Mouse (Mus musculus) fat pad, adult 2 months (tissue): ENCODE results near the gene Aco2.

ENCODE experiments used
- DNase-seq: peaks from one replicate; pipeline ENCODE4 v3.0.0-alpha.2; 2011; ENCODE audit warnings: low read depth, low spot score; ENCODE audit errors: extremely low read depth

Gene Aco2

DNA sequence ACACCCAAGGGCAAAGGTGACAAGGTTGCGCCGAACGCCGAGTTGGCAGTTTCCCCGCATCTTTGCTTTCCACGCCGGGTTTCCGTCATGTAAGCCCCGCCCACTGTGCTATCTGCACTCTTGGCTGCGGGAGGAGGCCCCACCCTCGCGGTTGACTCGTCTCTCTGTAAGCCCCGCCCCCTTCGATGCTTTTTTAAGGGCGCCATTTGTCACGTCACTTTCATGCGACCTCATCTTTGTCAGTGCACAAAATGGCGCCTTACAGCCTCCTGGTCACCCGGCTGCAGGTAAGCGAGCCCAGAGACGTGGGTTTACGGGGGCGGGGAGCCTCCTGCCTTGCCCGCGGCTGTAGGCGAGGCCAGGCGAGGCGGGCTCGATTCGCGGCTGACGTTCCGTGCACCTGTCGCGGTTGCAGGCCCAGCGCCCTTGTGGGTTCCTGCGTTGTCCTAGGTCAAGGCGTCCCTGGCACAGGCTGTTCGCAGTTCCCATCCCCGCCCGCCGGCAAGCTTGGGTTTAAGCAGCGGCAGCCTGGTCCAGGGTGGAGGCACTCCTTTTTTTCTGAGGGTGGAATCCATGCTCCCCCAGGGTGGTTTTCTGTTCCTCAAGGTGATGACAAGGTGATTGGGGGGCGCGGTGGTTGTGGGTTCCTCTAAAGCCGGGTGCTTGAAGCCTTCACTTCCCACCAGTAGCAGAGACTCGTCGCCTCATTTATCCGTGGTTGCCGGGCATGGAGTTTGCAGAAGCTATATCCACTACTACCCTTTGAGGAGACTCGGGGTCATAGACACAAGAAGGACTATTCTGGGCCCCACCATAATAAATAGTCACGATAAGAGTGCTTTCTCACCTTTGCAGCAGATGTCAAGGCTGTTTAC lies at the start of gene Aco2:
TSS of gene Aco2 (plus strand) at position 48 of the 875 bp plus-strand sequence.
- peak; percentile 84 for DNase-seq

DNA sequence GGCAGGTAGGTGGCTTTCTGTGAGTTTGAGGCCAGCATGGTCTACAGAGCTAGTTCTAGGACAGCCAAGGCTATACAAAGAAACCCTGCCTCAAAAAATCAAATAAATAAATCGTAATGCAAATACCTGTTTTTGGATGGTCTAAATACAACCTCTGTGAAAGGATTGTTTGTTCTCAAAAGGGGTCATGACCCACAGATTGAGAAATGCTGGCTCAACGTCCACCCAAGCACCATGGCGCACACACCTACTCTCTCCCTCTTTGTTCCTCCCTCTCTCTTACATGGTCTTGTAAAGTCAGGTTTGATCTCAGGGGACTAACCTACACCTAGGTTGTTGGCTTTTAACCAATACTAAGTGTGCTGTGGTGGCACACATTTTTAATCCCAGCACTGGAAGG lies 49.5 kb upstream of the Aco2 start:
- DNase-seq = no peak

DNA sequence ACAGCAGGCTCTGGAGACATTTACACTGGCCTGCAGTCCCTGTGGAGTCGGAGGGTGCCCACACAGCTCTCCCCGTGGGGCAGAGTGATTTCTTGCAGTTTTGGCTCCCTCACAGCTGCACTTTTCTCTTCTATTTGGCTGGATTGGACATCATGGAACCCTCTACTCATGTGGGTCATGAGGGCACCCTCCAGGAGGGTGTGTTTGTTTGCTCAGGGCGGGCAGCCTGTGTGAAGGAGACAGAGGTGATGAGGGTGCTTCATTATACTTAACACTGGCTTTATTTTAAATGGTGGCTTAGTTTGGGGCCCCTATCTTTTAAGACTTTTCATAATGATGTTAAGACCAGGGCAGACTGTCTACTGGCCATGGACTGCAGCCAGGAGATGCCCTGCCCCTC lies 47.3 kb upstream of the Aco2 start:
- DNase-seq = no peak

DNA sequence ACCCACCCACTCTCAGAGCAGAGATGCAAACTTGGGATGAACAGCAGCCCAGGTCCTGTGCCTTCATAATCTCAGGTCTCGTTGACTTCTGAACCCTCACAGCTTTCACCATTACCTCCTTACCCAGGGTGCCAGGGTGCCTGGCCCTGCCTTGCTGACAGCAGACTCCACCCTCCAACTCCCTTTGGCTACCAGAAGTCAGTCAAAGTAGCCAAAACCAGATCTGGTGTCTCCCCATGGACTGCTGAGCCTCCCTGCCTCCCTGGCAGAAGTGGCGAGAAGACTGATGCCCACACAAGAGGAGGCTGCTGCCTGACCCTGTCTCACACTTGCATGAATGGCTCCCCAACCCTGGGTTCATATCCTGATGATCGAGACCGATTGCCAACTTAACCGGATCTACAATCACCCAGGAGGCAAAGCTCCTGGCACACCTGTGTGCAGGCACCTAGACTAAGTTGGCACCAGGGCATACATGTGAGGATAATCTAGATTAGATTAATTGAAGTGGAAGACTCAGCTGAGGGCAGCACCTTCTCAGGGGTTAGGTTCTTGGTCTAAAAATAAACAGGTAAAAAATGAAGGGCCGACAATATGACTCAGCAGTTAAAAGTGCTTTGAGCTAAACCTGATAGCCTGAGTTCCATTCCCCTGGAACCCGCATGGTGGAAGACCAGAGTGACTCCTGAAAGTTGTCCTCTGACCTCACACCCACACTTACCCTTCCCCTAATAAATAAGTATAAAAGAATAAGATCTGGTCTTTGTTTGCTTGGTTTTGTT lies 43.5 kb upstream of the Aco2 start:
- DNase-seq = no peak

DNA sequence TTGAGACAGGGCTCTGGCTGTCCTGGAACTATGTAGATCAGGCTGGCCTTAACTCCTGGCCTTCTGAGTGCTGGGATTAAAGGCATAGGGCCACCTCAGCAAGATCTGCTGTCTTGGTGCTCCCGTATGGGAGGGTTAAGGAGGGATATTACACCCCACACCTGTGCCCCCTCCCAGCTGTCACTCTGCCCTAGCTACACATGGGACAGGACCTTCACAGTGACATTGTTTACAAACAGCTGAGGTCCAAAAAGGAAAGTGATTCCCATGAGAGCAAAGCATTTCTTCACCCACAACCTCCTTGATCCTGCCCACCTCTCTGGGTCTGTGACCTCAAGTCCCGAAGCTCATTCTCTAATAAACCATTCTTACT lies 42.9 kb upstream of the Aco2 start:
- DNase-seq = no peak

DNA sequence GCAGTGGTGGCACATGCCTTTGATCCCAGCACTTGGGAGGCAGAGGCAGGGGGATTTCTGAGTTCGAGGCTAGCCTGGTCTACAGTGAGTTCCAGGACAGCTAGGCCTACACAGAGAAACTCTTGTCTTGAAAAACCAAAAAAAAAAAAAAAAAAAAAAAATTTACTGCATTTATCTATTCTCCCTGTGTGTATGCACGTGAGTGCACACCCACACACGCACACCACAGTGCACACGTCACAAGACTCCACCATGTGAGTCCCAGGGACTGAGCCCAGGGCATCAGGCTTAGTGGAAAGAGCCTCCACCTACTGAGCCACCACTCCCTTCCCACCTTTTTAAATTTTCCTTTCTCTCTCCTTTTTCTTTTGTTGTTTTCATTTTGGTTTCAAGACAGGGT lies 41.6 kb upstream of the Aco2 start:
- no peak for DNase-seq

DNA sequence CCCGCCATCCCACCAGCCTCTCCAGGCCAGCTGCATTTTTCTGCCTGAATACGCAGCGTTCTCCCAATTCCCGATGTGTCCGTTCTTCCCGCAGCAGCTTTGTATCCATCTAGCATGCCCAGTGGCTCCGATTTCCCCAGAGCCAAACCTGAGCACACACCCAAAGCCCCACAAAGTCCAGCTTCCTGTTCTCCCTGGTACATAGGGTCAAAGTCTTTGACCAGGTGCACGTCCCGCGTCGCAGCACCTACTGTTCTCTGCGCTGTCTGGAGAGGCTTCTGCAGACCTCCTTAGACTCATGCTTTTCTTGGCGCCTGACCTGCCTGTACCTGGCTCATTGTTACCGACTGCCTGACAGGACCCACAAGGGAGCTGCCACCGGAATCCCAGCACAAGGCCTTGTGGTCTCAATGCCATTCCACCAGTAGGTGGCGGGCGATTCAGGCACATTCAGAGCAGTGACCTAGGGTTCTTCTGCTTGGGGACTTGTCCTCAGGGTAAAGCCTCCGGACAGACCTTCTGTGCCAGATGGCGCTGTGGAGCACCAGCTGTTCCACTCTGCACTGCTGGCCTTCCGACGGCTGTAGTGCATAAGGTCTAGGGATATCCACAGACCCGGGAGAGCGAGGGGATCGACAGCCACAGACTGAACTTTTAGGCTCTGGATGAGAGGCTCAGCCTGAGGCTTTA lies 40.8 kb upstream of the Aco2 start:
- no peak for DNase-seq

DNA sequence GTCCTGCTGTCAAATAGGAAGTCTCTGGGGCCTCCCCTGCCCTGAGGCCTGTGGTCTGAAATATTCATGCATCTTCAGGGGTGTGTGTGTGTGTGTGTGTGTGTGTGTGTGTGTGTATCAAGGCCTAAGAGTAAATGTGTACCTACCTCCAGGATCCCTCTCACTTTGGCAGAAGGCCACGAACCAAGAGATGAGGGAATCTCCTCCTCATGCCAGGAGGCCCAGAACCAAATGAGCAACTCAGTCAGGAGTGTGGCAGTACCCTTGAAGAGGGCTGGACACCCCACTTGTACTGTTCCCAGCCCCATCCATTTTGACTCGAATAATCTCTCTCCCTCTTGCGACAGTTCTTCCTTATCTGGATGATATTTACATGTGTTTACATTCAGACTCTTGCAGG lies 39.9 kb upstream of the Aco2 start:
- no peak for DNase-seq

DNA sequence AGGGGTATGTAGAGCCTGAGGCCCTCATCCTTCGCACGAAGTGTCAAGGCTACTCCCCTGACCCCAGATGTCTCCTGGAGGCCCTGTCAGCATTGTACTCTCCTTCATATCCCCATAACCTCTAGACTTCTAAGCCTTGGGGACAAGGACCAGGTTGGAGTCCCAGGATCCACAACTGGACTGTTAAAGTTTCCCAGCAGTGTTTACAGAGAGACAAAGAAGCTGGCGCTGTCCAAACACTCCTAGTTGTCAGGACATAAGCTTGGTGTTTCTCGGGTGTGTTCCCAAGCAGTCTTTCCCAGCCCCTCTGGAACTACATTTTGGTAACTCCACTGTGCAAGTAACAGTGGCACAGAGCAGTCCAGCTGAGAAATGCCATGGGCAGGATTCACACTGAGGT lies 38.6 kb upstream of the Aco2 start:
- no peak for DNase-seq

DNA sequence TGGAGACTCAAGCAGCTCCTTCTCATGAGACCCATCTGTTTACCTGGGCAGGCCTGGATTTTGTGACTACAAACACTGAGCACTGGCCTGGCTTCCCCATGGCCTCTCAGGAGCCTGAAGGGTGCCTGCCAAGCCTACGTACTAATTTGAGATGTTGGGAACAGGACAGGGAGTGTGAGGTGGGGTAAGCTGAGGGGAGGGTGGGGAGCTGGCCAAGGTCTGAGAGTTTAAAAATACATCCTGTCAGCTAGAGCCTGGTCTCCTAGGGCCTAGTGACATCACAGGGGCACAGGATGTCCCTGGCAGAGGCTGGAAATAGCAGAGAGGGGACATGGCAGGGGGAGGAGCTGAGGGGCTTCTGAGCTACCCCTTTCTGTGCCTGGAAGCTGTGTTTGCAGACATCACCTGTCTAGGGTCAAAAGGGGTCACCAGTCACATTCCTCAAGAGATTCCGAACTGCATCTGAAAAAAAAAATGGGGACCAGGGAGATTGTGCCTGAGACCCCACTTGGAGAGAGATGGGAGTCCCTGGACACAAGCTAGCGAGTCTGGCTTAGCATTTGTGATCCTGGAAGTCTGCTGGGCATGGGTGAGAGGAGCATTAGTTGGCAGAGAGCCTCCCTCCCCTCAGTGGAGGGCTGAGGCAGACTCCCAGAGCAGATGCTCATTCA lies 37.8 kb upstream of the Aco2 start:
- no peak for DNase-seq

DNA sequence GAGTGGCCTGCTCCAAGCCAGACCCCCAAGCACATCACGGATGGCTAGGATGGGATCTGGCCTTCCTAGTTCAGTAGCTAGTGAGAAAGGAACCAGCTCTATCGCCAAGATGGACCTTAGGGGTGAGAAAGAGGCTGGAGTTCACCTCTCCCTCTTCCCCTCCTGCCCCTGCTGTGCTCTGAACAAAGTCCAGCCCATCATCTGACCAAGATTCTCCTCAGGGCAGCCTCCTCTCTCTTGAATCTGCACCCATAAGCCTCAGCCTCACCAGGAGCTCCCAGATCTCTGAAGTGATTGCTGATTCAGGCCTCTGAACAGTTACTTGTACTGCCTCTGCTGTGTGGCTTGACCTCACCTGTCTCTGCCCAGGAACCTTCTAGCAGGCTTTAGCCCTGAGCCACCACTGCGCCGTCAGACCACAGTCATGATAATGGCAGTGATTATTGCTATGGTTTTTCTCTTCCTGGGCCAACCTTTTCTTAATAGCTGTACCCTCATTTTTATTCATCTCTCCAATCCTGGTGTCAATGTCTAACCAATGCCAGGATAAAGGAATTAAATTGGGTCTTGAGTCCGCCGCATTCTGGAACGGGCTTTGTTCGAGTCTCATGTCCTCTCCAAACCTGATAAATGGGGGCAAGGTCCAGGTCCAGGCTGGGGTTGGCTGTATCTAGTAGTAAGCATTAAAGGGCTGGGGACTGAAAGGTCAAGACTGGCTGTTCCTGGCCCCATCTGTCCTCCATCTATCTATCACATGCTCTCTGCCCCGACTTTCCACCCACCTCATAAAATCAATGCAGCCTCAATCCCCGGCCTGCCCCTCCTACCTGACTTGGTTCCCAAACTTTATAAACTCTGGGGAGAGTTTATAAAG lies 36.9 kb upstream of the Aco2 start:
- no peak for DNase-seq

DNA sequence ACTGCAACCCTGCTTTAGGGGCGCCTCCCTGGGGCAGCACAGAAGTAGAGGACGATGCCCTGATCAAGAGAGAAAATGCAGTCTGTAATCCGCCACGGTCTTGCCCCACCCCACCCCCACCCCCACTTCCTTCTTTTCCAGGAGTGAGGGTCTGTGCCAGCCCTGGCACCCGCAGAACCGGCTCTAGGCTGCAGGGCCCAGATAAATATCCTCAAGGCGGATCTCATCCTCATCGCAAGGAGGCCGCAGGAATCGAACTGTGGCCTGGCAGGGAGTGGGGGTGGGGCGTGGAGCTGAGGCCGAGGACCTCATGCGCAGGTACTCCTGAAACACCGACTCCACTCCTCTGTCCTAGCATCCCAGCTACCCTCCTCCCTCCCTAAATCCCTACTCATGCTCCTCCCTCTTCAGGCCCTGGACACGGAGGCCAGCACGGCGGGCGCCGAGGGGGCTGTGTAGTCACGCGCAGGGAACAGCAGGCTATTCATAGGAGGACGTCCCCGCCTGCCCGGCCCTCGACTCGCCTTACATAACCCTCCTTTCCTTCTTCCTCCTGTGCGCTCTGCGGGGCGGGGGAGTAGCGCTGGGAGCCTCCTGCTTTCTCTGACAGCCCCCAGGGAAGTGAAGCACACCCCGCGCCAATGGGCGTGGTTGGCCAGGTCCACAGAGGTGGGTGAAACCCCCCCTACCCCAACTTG lies 35.8 kb upstream of the Aco2 start:
- no peak for DNase-seq

DNA sequence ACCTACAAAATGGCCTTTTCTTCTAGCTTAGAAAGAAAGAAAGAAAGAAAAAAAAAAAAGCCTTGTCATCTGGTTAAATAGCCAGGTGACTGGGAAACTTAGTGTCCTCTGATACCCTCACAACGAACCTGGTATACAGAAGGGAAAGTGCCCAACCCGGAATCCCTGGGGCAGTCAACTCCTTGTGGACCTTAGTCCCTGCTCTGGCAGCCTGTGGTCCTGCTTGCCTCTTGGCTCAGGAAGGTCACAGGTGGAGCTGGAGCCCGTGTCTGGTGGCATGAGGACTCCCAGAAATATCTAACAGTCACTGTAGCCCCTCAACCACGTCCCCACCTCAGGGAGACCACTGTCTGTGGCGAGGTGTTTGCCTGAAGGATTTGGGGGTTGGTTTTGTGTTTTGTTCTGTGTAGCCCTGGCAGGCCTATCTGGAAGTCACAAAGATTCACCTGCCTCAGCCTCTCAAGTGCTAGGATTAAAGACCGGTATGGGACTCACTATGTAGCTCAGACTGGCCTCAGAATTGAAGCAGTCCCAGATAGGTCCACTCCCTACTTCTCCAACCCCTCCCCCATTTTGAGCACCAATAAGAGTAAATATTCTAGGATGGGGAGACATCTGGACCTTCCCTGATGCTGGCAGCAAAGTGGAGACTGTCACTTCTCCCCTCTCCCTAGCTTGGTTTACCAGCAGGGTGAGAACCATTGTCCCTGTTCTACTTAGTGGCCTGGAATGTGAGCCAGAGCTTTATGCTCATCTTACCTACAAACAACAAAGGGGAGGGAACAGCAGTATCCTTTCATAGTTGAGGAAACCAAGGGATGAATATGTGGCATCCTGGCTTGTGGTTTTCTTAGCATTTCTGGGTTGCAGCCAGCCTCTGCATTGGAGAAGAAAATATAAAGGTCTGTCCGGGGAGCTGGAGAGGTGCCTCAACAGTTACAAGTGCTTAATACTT lies 34.9 kb upstream of the Aco2 start:
- no peak for DNase-seq

DNA sequence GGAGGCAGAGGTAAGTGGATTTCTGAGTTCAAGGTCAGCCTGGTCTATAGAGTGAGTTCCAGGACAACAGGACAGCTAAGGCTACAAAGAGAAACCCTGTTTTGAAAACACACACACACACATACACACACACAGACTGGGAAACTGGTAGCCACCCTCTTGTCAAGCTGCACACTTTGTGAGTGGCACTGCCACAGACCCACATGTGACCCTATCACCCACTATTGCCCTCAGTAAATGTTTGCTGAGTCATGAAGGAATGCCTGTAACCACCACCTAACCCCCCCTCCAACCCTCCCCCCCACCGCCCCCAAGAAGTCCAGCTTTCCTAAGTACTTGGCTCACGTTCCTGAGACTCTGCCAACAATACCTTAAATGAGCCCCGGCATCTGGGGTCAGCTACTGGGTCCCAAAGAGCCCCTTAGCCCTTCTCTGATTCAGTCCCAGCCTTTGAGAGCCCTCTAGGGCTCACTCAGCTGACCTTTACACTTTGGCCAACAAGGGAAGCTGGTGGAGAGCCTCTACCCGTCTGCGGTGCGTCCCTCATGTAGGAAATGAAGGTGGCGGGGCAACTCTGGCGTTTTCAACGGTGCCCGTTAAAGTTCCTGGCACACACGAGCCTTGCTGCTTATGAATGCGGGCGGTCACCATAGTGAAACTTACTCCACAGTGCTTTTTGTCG lies 33.4 kb upstream of the Aco2 start:
- no peak for DNase-seq

DNA sequence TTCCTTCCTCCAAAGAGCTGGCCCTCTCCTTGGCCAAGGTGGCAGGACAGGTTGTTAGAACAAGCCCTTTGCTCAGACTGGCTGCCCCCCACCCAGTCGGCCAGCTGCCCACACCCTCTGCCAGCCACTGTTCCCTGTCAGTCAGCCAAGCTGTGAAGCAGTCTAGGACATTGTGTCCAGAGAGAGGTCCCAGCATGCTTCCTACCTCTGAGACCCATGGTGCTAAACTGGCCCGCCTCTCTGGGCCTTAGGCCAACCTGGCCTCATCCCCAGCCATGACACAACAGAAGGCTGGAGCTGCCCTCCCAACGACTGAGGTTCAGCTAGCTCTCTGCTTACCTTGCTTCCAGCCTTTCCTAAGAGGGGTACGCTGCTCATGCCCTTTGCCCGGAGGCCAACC lies 32.5 kb upstream of the Aco2 start:
- DNase-seq = peak; percentile 98

DNA sequence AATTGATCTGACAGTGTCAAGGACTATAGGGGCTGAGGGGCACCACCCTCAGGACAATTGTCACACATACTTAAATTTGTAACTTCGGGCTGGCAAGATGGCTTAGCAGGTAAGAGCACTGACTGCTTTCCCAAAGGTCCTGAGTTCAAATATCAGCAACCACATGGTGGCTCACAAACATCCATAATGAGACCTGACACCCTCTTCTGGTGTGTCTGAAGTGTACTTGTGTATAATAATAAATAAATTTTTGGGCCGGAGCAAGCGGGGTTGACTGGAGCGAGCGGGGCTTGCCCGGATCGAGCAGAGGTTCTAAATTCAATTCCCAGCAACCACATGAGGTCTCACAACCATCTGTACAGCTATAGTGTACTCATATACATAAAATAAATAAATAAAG lies 31.8 kb upstream of the Aco2 start:
- DNase-seq = no peak

DNA sequence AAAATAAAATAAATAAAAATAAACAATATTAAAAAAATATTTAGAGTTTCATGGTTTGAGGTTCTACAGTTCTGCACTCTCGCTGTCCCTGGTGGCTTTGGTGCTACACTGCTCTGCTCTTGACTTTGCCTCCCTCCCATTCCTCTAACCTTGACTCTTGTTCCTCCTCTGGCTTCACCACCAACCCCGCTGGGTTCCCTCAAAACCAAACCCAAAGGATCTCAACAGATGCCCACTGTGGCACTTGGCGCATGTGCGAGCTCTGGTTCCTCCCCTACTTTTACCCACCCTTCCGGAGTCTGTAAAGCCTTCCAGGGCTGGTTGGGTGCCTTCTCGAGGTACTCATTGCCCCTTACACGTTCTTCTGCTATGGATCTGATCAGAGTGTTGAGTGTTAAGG lies 29.8 kb upstream of the Aco2 start:
- no peak for DNase-seq

DNA sequence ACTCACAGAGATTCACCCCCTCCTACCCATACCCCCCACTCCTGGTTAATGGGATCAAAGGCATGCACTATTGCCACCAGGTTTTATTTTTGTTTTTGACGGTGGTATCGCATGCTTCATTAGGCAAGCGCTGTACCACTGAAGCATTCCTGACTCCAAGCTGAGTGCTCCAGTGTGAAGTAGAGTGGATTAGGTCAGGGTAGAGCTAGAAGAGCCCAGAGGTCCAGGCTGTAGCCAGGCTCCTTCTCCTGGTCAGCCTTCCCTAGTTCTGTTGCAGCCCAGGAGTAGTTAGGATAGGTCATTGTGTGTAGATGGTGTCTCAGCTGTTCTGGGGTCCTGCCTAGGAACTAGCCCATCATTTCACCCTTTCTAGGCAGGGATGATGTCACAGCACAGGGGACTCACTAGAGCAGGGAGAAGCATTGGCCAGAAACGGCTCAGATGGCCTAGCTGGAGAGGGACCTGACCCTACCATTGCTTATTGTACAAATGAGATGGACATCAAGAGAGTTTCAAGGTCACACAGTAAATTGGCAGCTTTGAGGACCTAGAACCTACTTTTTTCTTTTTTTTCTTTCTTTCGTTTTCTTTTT lies 27.0 kb upstream of the Aco2 start:
- no peak for DNase-seq
